Mouse (Mus musculus) C2C12 (cell line): ENCODE data around the gene Ube4b.
"Not testable (repeated sequence)": the region's sequence is repeated elsewhere in the genome, so short reads cannot be mapped to it uniquely, and the experiment has no call there.

Source experiments
- CEBPB ChIP-seq: IDR thresholded peaks from one replicate; pipeline ENCODE4 v1.6.1; 2011; ENCODE audit warnings: low read depth, mild to moderate bottlenecking, control low read depth, moderate library complexity
- CTCF ChIP-seq: IDR thresholded peaks from one replicate; pipeline ENCODE4 v1.5.1; 2011; ENCODE audit not compliant: control insufficient read depth, insufficient read depth, insufficient read length
- MAX ChIP-seq: IDR thresholded peaks from one replicate; pipeline ENCODE4 v1.6.1; 2011; ENCODE audit warnings: mild to moderate bottlenecking, control low read depth
- MYOG ChIP-seq: IDR thresholded peaks from one replicate; pipeline ENCODE4 v1.6.1; 2011; ENCODE audit not compliant: control insufficient read depth, insufficient read length; ENCODE audit errors: extremely low read depth
- USF1 ChIP-seq: IDR thresholded peaks from one replicate; pipeline ENCODE4 v1.6.1; 2011; ENCODE audit warnings: low read depth, mild to moderate bottlenecking, control low read depth, moderate library complexity

GRCm38 (mm10) chr4:149460475-149460874 is 33.9 kb upstream of the Ube4b start:
- TF ChIP-seq CEBPB, CTCF, USF1, MAX, MYOG: not testable (repeated sequence)
